Mouse (Mus musculus): Measurements from ENCODE around the gene Il27ra.

Gene Il27ra

GRCm38 (mm10) chr8:84065457-84066072 is 23.2 kb upstream of the Il27ra start:
- no peak for DNase-seq (ENCODE audit: low spot score in 2 of 2)

- DNase-seq (ENCODE audit: low spot score in 2 of 2) = no peak
These were observed 22.6 kb upstream of the Il27ra start, which contains the start of gene Gm10643 for GRCm38 (mm10) chr8:84065037-84065436. Gene Gm10643 (minus strand): TSS chr8:84065137.

- peak; percentile 64 to 75 for DNase-seq (ENCODE audit: low spot score in 2 of 2)
These were observed 21.6 kb upstream of the Il27ra start for GRCm38 (mm10) chr8:84063861-84064610.

GRCm38 (mm10) chr8:84060245-84060644 is 17.9 kb upstream of the Il27ra start:
- DNase-seq (ENCODE audit: low spot score in 2 of 2) = no peak

- DNase-seq (ENCODE audit: low spot score in 2 of 2) = no peak
These were observed 16.8 kb upstream of the Il27ra start for GRCm38 (mm10) chr8:84059226-84059625.

- DNase-seq (ENCODE audit: low spot score in 2 of 2) = no peak
These were observed 15.4 kb upstream of the Il27ra start for GRCm38 (mm10) chr8:84057827-84058226.

- no peak for DNase-seq (ENCODE audit: low spot score in 2 of 2)
These were observed 10.8 kb upstream of the Il27ra start for GRCm38 (mm10) chr8:84053229-84053628.

GRCm38 (mm10) chr8:84052746-84053145 is 10.4 kb upstream of the Il27ra start:
- DNase-seq (ENCODE audit: low spot score in 2 of 2) = peak in 1 of 2 experiments; percentile 53

GRCm38 (mm10) chr8:84048171-84048570 is 5.8 kb upstream of the Il27ra start:
- DNase-seq (ENCODE audit: low spot score in 2 of 2) = no peak

- DNase-seq (ENCODE audit: low spot score in 2 of 2) = no peak
These were observed 4.1 kb upstream of the Il27ra start for GRCm38 (mm10) chr8:84046505-84046904.

GRCm38 (mm10) chr8:84044900-84045299 is 2.5 kb upstream of the Il27ra start, which contains the start of gene Rln3:
Gene Rln3 (minus strand): TSS chr8:84045000.
- DNase-seq (ENCODE audit: low spot score in 2 of 2) = no peak

GRCm38 (mm10) chr8:84044103-84044502 is 1.7 kb upstream of the Il27ra start:
- no peak for DNase-seq (ENCODE audit: low spot score in 2 of 2)

GRCm38 (mm10) chr8:84042948-84043342 is 556 bp upstream of the Il27ra start:
- no peak for DNase-seq (ENCODE audit: low spot score in 2 of 2)

- DNase-seq (ENCODE audit: low spot score in 2 of 2) = peak; percentile 69 to 87
These were observed 3.3 kb downstream of the Il27ra start for GRCm38 (mm10) chr8:84039050-84039449.

GRCm38 (mm10) chr8:84038015-84038414 is 4.4 kb downstream of the Il27ra start:
- no peak for DNase-seq (ENCODE audit: low spot score in 2 of 2)

- DNase-seq (ENCODE audit: low spot score in 2 of 2) = no peak
These were observed 9.6 kb downstream of the Il27ra start for GRCm38 (mm10) chr8:84032777-84033176.

GRCm38 (mm10) chr8:84029272-84029671 is 13.1 kb downstream of the Il27ra start:
- DNase-seq (ENCODE audit: low spot score in 2 of 2) = no peak

GRCm38 (mm10) chr8:84027449-84027848 is 14.9 kb downstream of the Il27ra start:
- peak in 1 of 2 experiments; percentile 40 for DNase-seq (ENCODE audit: low spot score in 2 of 2)

- DNase-seq (ENCODE audit: low spot score in 2 of 2) = peak; percentile 42 to 72
These were observed 16.5 kb downstream of the Il27ra start for GRCm38 (mm10) chr8:84025863-84026262.

- peak; percentile 54 to 88 for DNase-seq (ENCODE audit: low spot score in 2 of 2)
These were observed 18.2 kb downstream of the Il27ra start for GRCm38 (mm10) chr8:84024171-84024570.

- no peak for DNase-seq (ENCODE audit: low spot score in 2 of 2)
These were observed 18.8 kb downstream of the Il27ra start for GRCm38 (mm10) chr8:84023631-84024030.

GRCm38 (mm10) chr8:84023085-84023484 is 19.3 kb downstream of the Il27ra start:
- no peak for DNase-seq (ENCODE audit: low spot score in 2 of 2)

- DNase-seq (ENCODE audit: low spot score in 2 of 2) = no peak
These were observed 20.8 kb downstream of the Il27ra start for GRCm38 (mm10) chr8:84021569-84021968.
